Mouse (Mus musculus) hindbrain, embryonic 15.5 days (tissue): Measurements from ENCODE around the gene Tymp. TPM values are rescaled to one million over a fixed set of nuclear protein-coding genes. Genes with fewer than 3 reads are reported as not detected.

Experiments
- ATAC-seq: fragments of 200-750 bp; cut with Nextera tagmentation; 2 replicates; pipeline ENCODE4 v1.8.0; 2017; ENCODE audit warnings: low read depth, moderate number of reproducible peaks, moderate TSS enrichment; ENCODE audit not compliant: low FRiP score
- H3K27ac ChIP-seq: fragments of 300-500 bp; sonication (generic); replicated peaks from 2 replicates; pipeline ENCODE4 v1.5.1; 2015; ENCODE audit warnings: mild to moderate bottlenecking, inconsistent platforms
- H3K27me3 ChIP-seq: fragments of 300-500 bp; sonication (generic); 2 replicates; pipeline ENCODE4 v1.6.1; 2015; ENCODE audit warnings: control low read depth, inconsistent platforms
- H3K36me3 ChIP-seq: fragments of 300-500 bp; sonication (generic); 2 replicates; pipeline ENCODE4 v1.6.1; 2015; ENCODE audit warnings: control low read depth, inconsistent platforms
- H3K4me1 ChIP-seq: fragments of 300-500 bp; sonication (generic); replicated peaks from 2 replicates; pipeline ENCODE4 v1.6.1; 2015; ENCODE audit warnings: control low read depth, inconsistent platforms
- H3K4me2 ChIP-seq: fragments of 300-500 bp; sonication (generic); 2 replicates; pipeline ENCODE4 v1.6.1; 2015; ENCODE audit warnings: moderate library complexity, mild to moderate bottlenecking, inconsistent platforms
- H3K4me3 ChIP-seq: fragments of 300-500 bp; sonication (generic); 2 replicates; pipeline ENCODE4 v1.5.1; 2015; ENCODE audit warnings: mild to moderate bottlenecking, inconsistent platforms
- H3K9ac ChIP-seq: fragments of 300-500 bp; sonication (generic); 2 replicates; pipeline ENCODE4 v1.6.1; 2015; ENCODE audit warnings: inconsistent platforms
- H3K9me3 ChIP-seq: fragments of 300-500 bp; sonication (generic); 2 replicates; pipeline ENCODE4 v1.6.1; 2016; ENCODE audit warnings: control low read depth, inconsistent platforms
- WGBS: fragments of 180-500 bp; shearing (Covaris S2); methylation state at CpG from one replicate; pipeline ENCODE4 v1.1.7; 2015; 5-methylcytosine and 5-hydroxymethylcytosine counted together
- polyA plus RNA-seq: library from polyadenylated mRNA; unstranded; fragments of >200 nt; fragmentation: Nextera tagmentation; extraction: Ambion mirVana; gene quantifications from 2 replicates; pipeline ENCODE4 v1.2.1, GENCODE M21; 2015

The Tymp gene
- polyA plus RNA-seq: 1.8 and 2.6 TPM in 2 replicates

DNA sequence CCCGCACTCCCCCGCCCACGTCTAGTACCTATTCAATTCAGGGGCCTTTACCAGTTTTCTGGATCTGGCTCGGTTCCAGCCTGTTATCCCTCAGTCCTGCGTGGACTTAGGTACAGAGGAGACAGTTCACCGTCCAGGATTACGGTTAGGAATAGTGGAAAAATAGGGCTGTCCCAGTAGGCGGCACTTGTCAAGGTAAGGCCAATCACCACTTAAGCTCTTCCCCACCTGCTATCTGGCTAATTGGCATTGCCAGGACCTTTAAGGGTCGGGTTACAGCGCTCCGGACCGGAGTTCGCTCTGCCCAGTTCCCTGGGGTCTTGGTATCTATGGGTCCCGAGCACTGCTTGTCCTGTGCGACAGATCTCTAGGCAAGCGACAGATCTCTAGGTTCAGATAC lies at the start of gene Tymp:
Tymp (minus strand) TSS at position 83 of the 400 bp plus-strand sequence.
- Histone ChIP-seq H3K27ac (no peak within 1 kb of the TSS), H3K36me3 (peaks cover 3% of the 10 kb centered on the region), H3K9ac (no peak within 1 kb of the TSS), H3K27me3 (peaks cover 52% of the 10 kb centered on the region), H3K4me2 (peak within 1 kb of the TSS; percentile 17; the same call in 1 of the 2 replicates), H3K4me1 (peaks cover 36% of the 10 kb centered on the region), H3K4me3 (0 out of 2 replicates have a peak within 1 kb of the TSS, but pooled peaks have one; percentile 6), H3K9me3 (no peaks in the 10 kb centered on the region)
- WGBS: 23% methylated on average over 16 of the region's 16 CpGs
- ATAC-seq: no peak

DNA sequence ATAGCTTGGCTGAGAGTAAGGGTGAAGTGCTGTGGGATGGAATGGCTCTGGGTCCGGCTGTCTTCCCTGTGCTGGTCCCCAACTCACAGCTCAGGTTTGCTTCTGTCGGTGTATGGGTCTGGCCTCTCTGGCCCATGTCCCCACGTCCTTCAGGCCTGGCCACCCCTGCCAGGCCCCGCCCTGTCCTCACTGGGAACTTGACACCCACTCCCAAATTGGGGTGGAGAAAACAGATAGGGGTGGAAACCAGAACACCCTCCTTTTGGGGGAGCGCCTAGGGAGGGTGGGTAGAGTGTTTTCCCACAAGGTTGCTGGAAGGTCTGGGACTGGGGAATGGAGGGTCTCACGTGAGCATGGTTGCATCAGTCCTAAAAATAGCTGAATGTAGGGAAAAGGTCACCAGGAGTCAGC lies 48.9 kb upstream of the Tymp start, which contains the start of gene Cpt1b:
Cpt1b (minus strand) TSS at position 153 of the 411 bp plus-strand sequence.
- 44% methylated on average over 6 of the region's 6 CpGs for WGBS

DNA sequence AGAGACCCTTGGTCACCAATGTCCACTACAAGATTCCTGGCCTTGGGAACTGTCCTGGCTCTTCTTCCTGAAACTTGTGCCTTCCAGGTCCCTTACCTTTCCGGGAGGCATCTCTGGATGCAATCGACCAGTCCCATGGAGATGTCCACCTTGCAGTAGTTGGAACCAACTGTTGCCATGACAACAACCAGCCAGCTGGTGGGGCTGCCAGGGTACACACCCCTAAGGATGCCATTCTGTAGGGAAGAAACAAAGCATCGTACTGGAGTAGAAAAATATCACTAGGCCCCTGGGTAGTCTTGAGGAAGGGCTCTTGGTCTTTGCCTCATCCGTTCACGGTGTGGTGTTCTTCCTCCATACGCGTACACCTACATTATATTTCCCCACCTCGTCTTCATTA lies 47.8 kb upstream of the Tymp start:
- no peaks in the 10 kb centered on the region for H3K9me3 ChIP-seq
- H3K4me2 ChIP-seq: no peak overlapping the region
- H3K4me3 ChIP-seq: no peak overlapping the region
- peaks cover 32% of the 10 kb centered on the region for H3K36me3 ChIP-seq
- no peaks in the 10 kb centered on the region for H3K27me3 ChIP-seq
- peaks cover 10% of the 10 kb centered on the region for H3K4me1 ChIP-seq
- H3K9ac ChIP-seq: no peak overlapping the region
- no peak overlapping the region for H3K27ac ChIP-seq
- ATAC-seq: no peak
- WGBS: 85% methylated on average over 8 of the region's 8 CpGs

More for the DNA sequence above, 48.9 kb upstream of the Tymp start, which contains the start of gene Cpt1b:
- no peak within 1 kb of the TSS for H3K9ac ChIP-seq
- peaks cover 22% of the 10 kb centered on the region for H3K36me3 ChIP-seq
- no peak within 1 kb of the TSS for H3K4me2 ChIP-seq
- peaks cover 15% of the 10 kb centered on the region for H3K4me1 ChIP-seq
- ATAC-seq: no peak
- no peaks in the 10 kb centered on the region for H3K9me3 ChIP-seq
- H3K4me3 ChIP-seq: no peak within 1 kb of the TSS
- no peak within 1 kb of the TSS for H3K27ac ChIP-seq
- no peaks in the 10 kb centered on the region for H3K27me3 ChIP-seq

DNA sequence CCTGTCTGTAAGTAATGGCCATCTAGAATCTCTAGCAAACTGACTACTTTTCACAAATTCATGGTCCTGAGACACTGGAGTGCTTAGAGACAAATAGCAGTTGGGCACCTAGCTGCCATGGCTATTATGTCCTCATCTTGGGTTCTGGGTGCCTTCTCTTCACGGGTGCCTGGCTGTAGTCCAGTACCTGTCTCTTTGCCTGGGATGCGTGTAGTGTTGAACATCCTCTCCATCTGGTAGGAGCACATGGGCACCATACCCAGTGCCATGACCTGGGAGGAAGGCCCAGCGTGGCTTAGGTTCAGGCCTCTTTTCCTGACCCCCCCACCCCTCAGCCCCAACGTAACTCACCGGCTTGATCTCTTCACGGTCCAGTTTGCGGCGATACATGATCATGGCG lies 45.1 kb upstream of the Tymp start:
- Histone ChIP-seq H3K9ac (no peak overlapping the region), H3K4me1 (no peaks in the 10 kb centered on the region), H3K27me3 (no peaks in the 10 kb centered on the region), H3K36me3 (peaks cover 30% of the 10 kb centered on the region), H3K4me2 (no peak overlapping the region), H3K4me3 (no peak overlapping the region), H3K9me3 (no peaks in the 10 kb centered on the region), H3K27ac (no peak overlapping the region)
- no peak for ATAC-seq
- 93% methylated on average over 9 of the region's 9 CpGs for WGBS

DNA sequence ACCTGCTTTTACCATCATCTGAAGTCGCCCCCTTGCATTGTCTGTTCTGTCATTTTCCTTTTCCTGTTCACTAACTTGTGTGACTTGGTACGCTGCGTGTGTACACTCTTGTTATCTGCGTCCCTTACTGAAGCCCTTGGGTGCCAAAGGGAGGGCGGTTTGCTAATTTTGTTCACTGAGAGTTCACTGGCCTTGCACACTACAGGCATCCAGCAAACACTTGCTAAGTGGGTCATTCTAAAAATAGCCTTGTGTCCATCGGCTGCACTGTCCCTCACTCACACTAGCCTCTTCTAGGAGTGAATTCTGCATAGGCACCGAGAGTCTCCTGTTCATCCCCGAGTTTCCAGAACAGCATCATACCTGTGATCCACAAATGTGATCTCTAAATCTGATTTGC lies 38.4 kb upstream of the Tymp start:
- Histone ChIP-seq H3K9me3 (no peaks in the 10 kb centered on the region), H3K27ac (no peak overlapping the region), H3K36me3 (peaks cover 17% of the 10 kb centered on the region; the same call in 1 of the 2 replicates), H3K4me1 (no peaks in the 10 kb centered on the region), H3K9ac (no peak overlapping the region), H3K27me3 (no peaks in the 10 kb centered on the region), H3K4me3 (no peak overlapping the region), H3K4me2 (no peak overlapping the region)
- 88% methylated on average over 8 of the region's 8 CpGs for WGBS
- ATAC-seq: no peak

DNA sequence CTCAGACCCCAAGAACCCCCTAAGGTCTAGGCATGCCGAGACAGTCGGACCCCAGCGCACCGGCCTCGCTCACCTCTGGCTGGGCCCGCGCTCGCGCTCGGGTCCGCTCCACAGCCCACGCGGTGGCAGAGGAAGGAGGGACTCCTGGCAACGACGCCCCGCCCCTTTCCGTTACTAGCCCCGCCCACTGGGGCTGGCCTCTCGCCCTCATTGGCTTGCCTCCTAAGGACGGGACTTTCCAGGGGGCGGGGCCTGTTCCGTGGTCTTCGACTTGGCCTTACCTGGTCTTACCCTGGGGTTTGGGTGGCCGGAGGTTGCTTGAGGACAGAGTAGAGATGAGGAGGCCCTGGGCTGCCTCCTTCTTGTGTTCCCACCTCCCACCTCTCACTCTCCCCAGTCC lies 33.3 kb upstream of the Tymp start, which contains the start of gene Syce3:
Syce3 (minus strand) TSS at position 386 of the 400 bp plus-strand sequence.
- Histone ChIP-seq H3K27ac (no peak within 1 kb of the TSS), H3K4me3 (no peak within 1 kb of the TSS), H3K36me3 (no peaks in the 10 kb centered on the region), H3K4me1 (no peaks in the 10 kb centered on the region), H3K9me3 (no peaks in the 10 kb centered on the region), H3K4me2 (no peak within 1 kb of the TSS), H3K27me3 (no peaks in the 10 kb centered on the region), H3K9ac (no peak within 1 kb of the TSS)
- ATAC-seq: no peak
- WGBS: 86% methylated on average over 16 of the region's 24 CpGs

DNA sequence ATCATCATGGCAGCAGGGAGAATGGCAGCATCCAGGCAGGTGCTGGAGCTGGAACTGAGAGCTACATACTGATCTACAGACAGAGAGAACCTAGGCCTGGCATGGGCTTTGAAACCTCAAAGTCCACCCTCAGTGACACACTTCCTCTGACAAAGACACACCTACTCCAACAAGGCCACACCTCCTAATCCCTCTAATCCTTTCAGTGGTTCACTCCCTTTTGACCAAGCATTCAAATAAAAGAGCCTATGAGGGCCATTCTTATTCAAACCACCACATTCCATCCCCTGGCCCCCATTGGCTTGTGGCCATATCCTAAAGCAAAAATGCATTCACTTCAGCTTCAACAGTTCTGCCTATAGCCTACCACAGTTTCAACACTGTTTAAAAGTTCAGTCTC lies 29.9 kb upstream of the Tymp start:
- Histone ChIP-seq H3K4me1 (no peaks in the 10 kb centered on the region), H3K4me3 (no peak overlapping the region), H3K4me2 (no peak overlapping the region), H3K9ac (no peak overlapping the region), H3K27me3 (no peaks in the 10 kb centered on the region), H3K9me3 (no peaks in the 10 kb centered on the region), H3K36me3 (no peaks in the 10 kb centered on the region), H3K27ac (no peak overlapping the region)
- no peak for ATAC-seq

DNA sequence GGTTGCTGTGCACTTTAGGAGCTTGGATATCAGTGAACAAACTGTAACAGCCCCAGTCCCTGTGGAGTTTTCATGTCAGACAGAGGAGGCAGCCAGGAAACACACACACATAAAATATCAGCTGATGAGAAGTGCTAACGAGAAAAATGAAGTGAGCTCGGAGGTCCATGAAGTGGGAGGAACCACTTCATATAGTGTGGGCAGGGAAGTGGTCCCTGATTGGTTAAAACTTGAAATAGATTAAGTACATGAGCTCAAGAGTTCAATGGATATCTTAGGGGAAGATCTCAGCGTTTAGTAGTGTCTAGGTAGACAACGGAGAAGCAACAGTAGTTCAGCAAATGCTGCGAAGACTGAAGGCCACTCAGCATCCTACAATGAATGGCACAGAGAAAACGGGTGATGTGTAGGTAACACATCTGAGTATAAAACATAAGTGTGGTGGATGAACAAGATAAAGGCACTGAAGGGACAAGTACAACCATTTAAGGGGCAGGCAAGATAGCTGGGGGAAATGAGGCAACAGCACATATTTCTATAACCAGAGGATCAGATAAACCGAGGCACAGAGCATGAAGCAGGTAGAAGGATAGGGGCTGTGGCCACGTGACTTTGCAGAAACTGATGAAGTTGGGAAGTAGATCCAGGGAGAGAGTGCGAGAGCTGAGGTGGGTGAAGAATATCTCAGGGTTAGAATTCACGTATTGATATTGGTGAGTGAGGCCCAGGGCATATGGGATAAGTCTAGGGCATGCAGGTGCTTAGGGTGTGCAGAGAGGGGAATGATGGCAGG lies 28.2 kb upstream of the Tymp start:
- no peak overlapping the region for H3K4me2 ChIP-seq
- H3K4me3 ChIP-seq: no peak overlapping the region
- no peaks in the 10 kb centered on the region for H3K9me3 ChIP-seq
- no peak for ATAC-seq
- H3K9ac ChIP-seq: no peak overlapping the region
- no peaks in the 10 kb centered on the region for H3K36me3 ChIP-seq
- H3K4me1 ChIP-seq: no peaks in the 10 kb centered on the region
- WGBS: 87% methylated on average over 10 of the region's 10 CpGs
- H3K27ac ChIP-seq: no peak overlapping the region
- H3K27me3 ChIP-seq: no peaks in the 10 kb centered on the region

DNA sequence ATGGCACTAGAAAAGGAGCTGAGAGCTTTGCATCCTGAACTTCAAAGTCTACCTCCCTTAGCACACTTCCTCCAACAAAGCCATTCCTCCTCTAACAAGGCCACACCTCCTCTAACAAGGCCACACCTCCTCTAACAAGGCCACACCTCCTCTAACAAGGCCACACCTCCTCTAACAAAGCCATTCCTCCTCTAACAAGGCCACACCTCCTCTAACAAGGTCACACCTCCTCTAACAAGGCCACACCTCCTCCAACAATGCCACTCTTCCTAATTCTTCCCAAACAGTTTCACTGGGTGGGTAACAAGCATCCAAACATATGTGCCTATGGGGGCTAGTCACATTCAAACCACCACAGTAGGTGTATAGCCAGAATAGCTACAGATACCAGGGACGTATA lies 25.6 kb upstream of the Tymp start:
- Histone ChIP-seq H3K27ac (no peak overlapping the region), H3K4me3 (no peak overlapping the region), H3K4me1 (no peaks in the 10 kb centered on the region), H3K36me3 (no peaks in the 10 kb centered on the region), H3K9ac (no peak overlapping the region), H3K27me3 (no peaks in the 10 kb centered on the region), H3K9me3 (no peaks in the 10 kb centered on the region), H3K4me2 (no peak overlapping the region)
- no peak for ATAC-seq
- WGBS: 85% methylated on average over 1 of the region's 1 CpGs

DNA sequence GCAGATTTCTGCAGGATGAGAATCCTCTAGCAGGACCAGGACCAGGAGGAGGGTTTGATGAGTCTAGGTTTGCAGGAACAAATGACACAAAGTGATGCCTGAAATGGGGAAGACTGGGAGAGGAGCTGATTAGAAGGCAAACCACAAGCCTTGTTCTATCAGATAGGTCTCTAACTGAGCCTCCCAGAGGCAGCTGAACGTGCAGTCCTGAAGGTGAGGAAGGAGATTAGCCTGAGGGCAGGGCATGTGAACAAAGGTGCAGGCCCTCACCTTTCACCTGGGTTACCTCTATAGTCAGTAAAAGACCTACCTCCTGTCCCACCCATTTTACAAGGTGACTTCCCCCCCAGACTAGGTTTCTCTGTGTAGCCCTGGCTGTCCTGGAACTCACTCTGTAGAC lies 22.9 kb upstream of the Tymp start:
- 68% methylated on average over 1 of the region's 1 CpGs for WGBS
- ATAC-seq: no peak
- no peak overlapping the region for H3K27ac ChIP-seq
- no peaks in the 10 kb centered on the region for H3K9me3 ChIP-seq
- H3K4me1 ChIP-seq: no peaks in the 10 kb centered on the region
- no peaks in the 10 kb centered on the region for H3K27me3 ChIP-seq
- H3K9ac ChIP-seq: no peak overlapping the region
- no peak overlapping the region for H3K4me2 ChIP-seq
- H3K4me3 ChIP-seq: no peak overlapping the region
- no peaks in the 10 kb centered on the region for H3K36me3 ChIP-seq

DNA sequence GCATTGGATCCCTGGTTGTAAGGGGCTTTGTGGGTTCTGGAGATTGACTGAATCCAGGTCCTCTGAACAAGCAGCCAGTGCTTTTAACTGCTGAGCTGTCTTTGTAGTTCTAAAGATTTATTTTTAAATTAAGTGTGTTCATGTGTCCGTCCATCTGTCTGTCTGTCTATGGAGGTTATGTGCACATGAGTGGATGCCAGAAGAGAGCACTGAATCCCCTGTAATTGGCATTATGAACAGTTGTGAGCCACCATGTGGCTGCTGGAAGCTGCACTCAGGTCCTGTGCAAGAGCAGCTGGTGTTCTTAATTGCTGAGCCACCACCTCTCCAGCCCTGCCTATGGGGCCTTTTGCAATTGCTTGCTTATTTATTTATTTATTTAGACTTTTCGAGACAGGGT lies 21.3 kb upstream of the Tymp start:
- Histone ChIP-seq H3K9ac (no peak overlapping the region), H3K4me3 (no peak overlapping the region), H3K9me3 (no peaks in the 10 kb centered on the region), H3K27ac (no peak overlapping the region), H3K4me2 (no peak overlapping the region), H3K4me1 (no peaks in the 10 kb centered on the region), H3K36me3 (no peaks in the 10 kb centered on the region), H3K27me3 (no peaks in the 10 kb centered on the region)
- WGBS: 83% methylated on average over 2 of the region's 2 CpGs
- no peak for ATAC-seq

DNA sequence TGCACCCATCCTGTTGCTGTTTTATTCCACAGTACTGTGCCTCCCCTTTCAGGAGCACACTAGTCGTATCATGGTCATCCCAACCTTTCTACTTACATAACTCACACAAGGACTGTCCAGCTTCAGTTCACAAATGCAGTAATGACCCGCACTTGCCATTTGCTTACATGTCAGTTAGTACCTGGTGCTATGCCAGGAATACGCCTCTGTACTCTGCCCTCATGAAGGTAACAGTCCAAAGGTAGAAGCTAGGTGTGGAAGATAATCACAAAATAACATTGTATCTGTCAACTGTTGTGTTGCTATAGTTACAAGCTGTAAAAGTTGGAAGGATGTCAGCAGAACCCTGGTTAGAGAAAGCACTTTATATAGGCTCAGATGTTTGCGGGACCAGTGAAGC lies 20.0 kb upstream of the Tymp start:
- Histone ChIP-seq H3K27me3 (no peaks in the 10 kb centered on the region), H3K9me3 (no peaks in the 10 kb centered on the region), H3K9ac (no peak overlapping the region), H3K36me3 (no peaks in the 10 kb centered on the region), H3K27ac (no peak overlapping the region), H3K4me2 (no peak overlapping the region), H3K4me1 (no peaks in the 10 kb centered on the region), H3K4me3 (no peak overlapping the region)
- 89% methylated on average over 4 of the region's 4 CpGs for WGBS
- no peak for ATAC-seq

DNA sequence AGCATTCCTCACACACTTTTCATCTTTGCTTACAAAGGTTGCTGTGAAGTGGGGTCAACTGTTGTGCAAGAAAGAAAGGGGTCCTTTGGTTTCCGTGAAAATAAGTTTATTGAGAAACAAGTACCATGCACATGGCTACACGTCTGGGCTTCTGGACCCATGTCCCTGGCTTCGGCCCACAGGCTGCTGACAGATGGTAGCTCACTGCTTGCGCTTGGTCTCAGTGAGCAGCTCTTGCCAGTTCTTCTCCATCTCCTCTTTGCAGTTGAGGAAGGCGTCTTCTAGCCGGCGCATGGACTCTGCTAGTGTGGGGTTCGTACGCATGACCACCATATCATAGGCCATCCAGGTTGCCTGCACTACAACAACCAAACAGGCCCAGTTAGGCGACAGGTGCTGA lies 13.2 kb upstream of the Tymp start:
- ATAC-seq: no peak
- no peaks in the 10 kb centered on the region for H3K27me3 ChIP-seq
- H3K36me3 ChIP-seq: no peaks in the 10 kb centered on the region
- no peak overlapping the region for H3K9ac ChIP-seq
- H3K4me1 ChIP-seq: no peaks in the 10 kb centered on the region
- WGBS: 90% methylated on average over 10 of the region's 10 CpGs
- no peak overlapping the region for H3K27ac ChIP-seq
- no peaks in the 10 kb centered on the region for H3K9me3 ChIP-seq
- no peak overlapping the region for H3K4me2 ChIP-seq
- no peak overlapping the region for H3K4me3 ChIP-seq
